Mouse (Mus musculus) liver, adult 2 months (tissue): ENCODE measurements at regions not wholly inside any gene's neighbourhood (a gene's known extent, or its start where the extent isn't known, plus 50 kb on each side); places are given as distances from the start of the nearest gene placed in this dataset.

Experiments
- DNase-seq: peaks from one replicate; pipeline ENCODE4 v3.0.0-alpha.2; 2011; ENCODE audit warnings: low read depth, low spot score; ENCODE audit errors: extremely low read depth
- H3K27ac ChIP-seq: fragments of 200-500 bp; replicated peaks from 2 replicates; pipeline ENCODE4 v1.5.1; 2012; ENCODE audit warnings: low read depth, mild to moderate bottlenecking, control low read depth, inconsistent platforms, low read length; ENCODE audit not compliant: insufficient read depth
- H3K27me3 ChIP-seq: fragments of 200-500 bp; 2 replicates; pipeline ENCODE4 v1.6.1; 2012; ENCODE audit warnings: mild to moderate bottlenecking, moderate library complexity, low read length, inconsistent platforms; ENCODE audit not compliant: control insufficient read depth, insufficient read depth
- H3K36me3 ChIP-seq: fragments of 200-500 bp; 2 replicates; pipeline ENCODE4 v1.6.1; 2012; ENCODE audit warnings: low read length, inconsistent platforms; ENCODE audit not compliant: control insufficient read depth, insufficient read depth
- H3K4me1 ChIP-seq: fragments of 200-500 bp; 2 replicates; pipeline ENCODE4 v1.6.1; 2011; ENCODE audit warnings: low read length; ENCODE audit not compliant: control insufficient read depth, insufficient read depth
- H3K4me3 ChIP-seq: fragments of 200-500 bp; 2 replicates; pipeline ENCODE4 v1.5.1; 2011; ENCODE audit warnings: low read depth, mild to moderate bottlenecking, control low read depth, low read length, moderate library complexity; ENCODE audit not compliant: insufficient read depth
- H3K79me2 ChIP-seq: fragments of 200-500 bp; 2 replicates; pipeline ENCODE4 v1.6.1; 2012; ENCODE audit warnings: inconsistent platforms, mild to moderate bottlenecking, low read length, moderate library complexity; ENCODE audit not compliant: control insufficient read depth, insufficient read depth
- H3K9ac ChIP-seq: fragments of 200-500 bp; 2 replicates; pipeline ENCODE4 v1.6.1; 2012; ENCODE audit warnings: low read depth, mild to moderate bottlenecking, control low read depth, inconsistent platforms, low read length
- CTCF ChIP-seq: fragments of 200-500 bp; IDR thresholded peaks from 2 replicates; pipeline ENCODE4 v1.5.1; 2011; ENCODE audit warnings: low read depth, low read length, control low read depth
- POLR2A ChIP-seq: fragments of 200-500 bp; IDR thresholded peaks from 2 replicates; pipeline ENCODE4 v1.6.1; 2011; ENCODE audit warnings: low read length, control low read depth; ENCODE audit not compliant: insufficient read depth; ENCODE audit errors: extremely low read depth
- WGBS: fragments of 180-500 bp; shearing (Covaris S2); methylation state at CpG from one replicate; pipeline ENCODE4 v1.1.7; 2018; 5-methylcytosine and 5-hydroxymethylcytosine counted together

- no peak for DNase-seq
- Histone ChIP-seq H3K4me1 (peaks cover 3% of the 10 kb centered on the region; the same call in 1 of the 2 replicates), H3K36me3 (no peaks in the 10 kb centered on the region), H3K9ac (no peak overlapping the region), H3K27ac (no peak overlapping the region), H3K27me3 (no peaks in the 10 kb centered on the region; the same call in 1 of the 2 replicates), H3K79me2 (no peaks in the 10 kb centered on the region), H3K4me3 (no peak overlapping the region)
- WGBS: 10% methylated on average over 19 of the region's 19 CpGs
- TF ChIP-seq CTCF (no peak), POLR2A (no peak)
Observed at GRCm38 (mm10) chr2:71655504-71656390, 89.7 kb upstream of the Itga6 start.

GRCm38 (mm10) chr2:71656611-71657244 lies 88.7 kb upstream of the Itga6 start:
- Histone ChIP-seq H3K36me3 (no peaks in the 10 kb centered on the region), H3K27me3 (no peaks in the 10 kb centered on the region; the same call in 1 of the 2 replicates), H3K4me3 (no peak overlapping the region), H3K9ac (no peak overlapping the region), H3K27ac (no peak overlapping the region), H3K79me2 (no peaks in the 10 kb centered on the region), H3K4me1 (peaks cover 3% of the 10 kb centered on the region; the same call in 1 of the 2 replicates)
- no peak for DNase-seq
- no peak for TF ChIP-seq CTCF
- no peak for TF ChIP-seq POLR2A
- WGBS: 73% methylated on average over 8 of the region's 8 CpGs

GRCm38 (mm10) chr2:71661438-71661837 lies 84.0 kb upstream of the Itga6 start:
- Histone ChIP-seq H3K4me1 (peaks cover 1% of the 10 kb centered on the region; the same call in 1 of the 2 replicates), H3K27ac (no peak overlapping the region), H3K27me3 (no peaks in the 10 kb centered on the region; the same call in 1 of the 2 replicates), H3K9ac (no peak overlapping the region), H3K79me2 (no peaks in the 10 kb centered on the region), H3K4me3 (no peak overlapping the region), H3K36me3 (no peaks in the 10 kb centered on the region)
- no peak for DNase-seq
- TF ChIP-seq CTCF: no peak
- no peak for TF ChIP-seq POLR2A

DNA sequence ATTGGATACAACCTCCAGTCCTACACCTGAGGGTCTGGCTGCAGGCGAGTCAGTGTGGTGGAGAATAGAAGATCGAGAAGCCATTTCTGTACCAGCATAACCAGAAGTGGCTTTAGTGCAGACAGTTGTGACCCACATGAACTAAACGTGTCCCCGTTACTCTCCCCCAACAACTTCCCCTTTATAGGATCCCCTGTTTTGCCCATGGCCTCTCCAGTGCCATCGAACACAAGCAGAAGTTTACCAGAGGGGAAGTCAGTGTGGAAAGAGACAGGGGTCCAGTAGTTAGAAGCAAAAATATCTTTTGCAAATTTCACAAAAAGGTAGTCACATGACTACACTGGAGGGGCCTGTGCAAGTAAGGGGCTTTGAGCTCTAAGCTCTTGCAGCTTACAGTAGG lies 83.4 kb upstream of the Itga6 start:
- Histone ChIP-seq H3K36me3 (no peaks in the 10 kb centered on the region), H3K9ac (no peak overlapping the region), H3K4me3 (no peak overlapping the region), H3K27me3 (no peaks in the 10 kb centered on the region), H3K4me1 (peaks cover 1% of the 10 kb centered on the region; the same call in 1 of the 2 replicates), H3K79me2 (no peaks in the 10 kb centered on the region), H3K27ac (no peak overlapping the region)
- WGBS: 84% methylated on average over 5 of the region's 5 CpGs
- TF ChIP-seq POLR2A: no peak
- TF ChIP-seq CTCF: no peak
- peak; percentile 17 for DNase-seq

GRCm38 (mm10) chr2:71663453-71663852 lies 82.0 kb upstream of the Itga6 start:
- Histone ChIP-seq H3K79me2 (no peaks in the 10 kb centered on the region), H3K4me1 (peaks cover 1% of the 10 kb centered on the region; the same call in 1 of the 2 replicates), H3K36me3 (no peaks in the 10 kb centered on the region), H3K27me3 (no peaks in the 10 kb centered on the region), H3K27ac (no peak overlapping the region), H3K9ac (no peak overlapping the region), H3K4me3 (no peak overlapping the region)
- no peak for TF ChIP-seq CTCF
- TF ChIP-seq POLR2A: no peak
- WGBS: 74% methylated on average over 8 of the region's 8 CpGs
- no peak for DNase-seq
